Mouse (Mus musculus) liver, embryonic 12.5 days (tissue): ENCODE measurements around the gene Pgm2l1. TPM values are rescaled to one million over a fixed set of nuclear protein-coding genes. Genes with fewer than 3 reads are reported as not detected.

Experiments used
- polyA plus RNA-seq: library from polyadenylated mRNA; unstranded; fragments of >200 nt; fragmentation: Nextera tagmentation; extraction: Ambion mirVana; gene quantifications from 2 replicates; pipeline ENCODE4 v1.2.1, GENCODE M21; 2016

Pgm2l1 gene
- polyA plus RNA-seq, 1 experiment from 2014 or later: 2.3 TPM

Other genes with a start within 250 kb of the Pgm2l1 start
- 2.1 and 2.3 TPM in 2 replicates for gene Rnf169, start 246.9 kb upstream of the Pgm2l1 start, polyA plus RNA-seq
- gene Chrdl2, start 221.2 kb upstream of the Pgm2l1 start, polyA plus RNA-seq: 0.11 and 0.30 TPM in 2 replicates
- gene Pold3, start 105.8 kb upstream of the Pgm2l1 start, polyA plus RNA-seq: 72.3 and 73.6 TPM in 2 replicates
- gene Lipt2, start 68.1 kb upstream of the Pgm2l1 start, polyA plus RNA-seq: 8.9 and 10.1 TPM in 2 replicates
- 3.4 and 4.4 TPM in 2 replicates for gene Kcne3, start 50.9 kb upstream of the Pgm2l1 start, polyA plus RNA-seq
- gene P4ha3, start 58.1 kb downstream of the Pgm2l1 start, polyA plus RNA-seq: 1.8 and 2.2 TPM in 2 replicates
- gene C2cd3, start 144.8 kb downstream of the Pgm2l1 start, polyA plus RNA-seq: 14.0 and 15.4 TPM in 2 replicates
- 32.5 and 33.5 TPM in 2 replicates for gene Ppme1, start 144.9 kb downstream of the Pgm2l1 start, polyA plus RNA-seq
- 0.10 TPM in 1 of 2 replicates, not detected in the other for gene Ucp3, start 245.6 kb downstream of the Pgm2l1 start, polyA plus RNA-seq